Mouse (Mus musculus): ENCODE data around the gene Prrc2a.
"Not testable (repeated sequence)": the region's sequence is repeated elsewhere in the genome, so short reads cannot be mapped to it uniquely, and the experiment has no call there.

The Prrc2a gene

GRCm38 (mm10) chr17:35135591-35136320, 28.9 kb downstream of the Prrc2a start:
- in situ Hi-C loops (cut with MboI, MseI): no loop called here

- in situ Hi-C loops (cut with MboI, MseI): no loop called here
Measured at GRCm38 (mm10) chr17:35134801-35135590, 29.7 kb downstream of the Prrc2a start, which contains the start of gene Bag6. TSS of gene Bag6 (plus strand) at chr17:35135178.

- in situ Hi-C loops (cut with MboI, MseI): no loop called here
Measured at GRCm38 (mm10) chr17:35133517-35133916, 31.2 kb downstream of the Prrc2a start.

- in situ Hi-C loops (cut with MboI, MseI): no loop called here
Measured at GRCm38 (mm10) chr17:35132174-35132560, 32.5 kb downstream of the Prrc2a start.

- in situ Hi-C loops (cut with MboI, MseI): no loop called here
Measured at GRCm38 (mm10) chr17:35131500-35132173, 33.1 kb downstream of the Prrc2a start, which contains the start of gene Apom. TSS of gene Apom (minus strand) at chr17:35132050.

GRCm38 (mm10) chr17:35131038-35131437, 33.7 kb downstream of the Prrc2a start:
- in situ Hi-C loops (cut with MboI, MseI): no loop called here

GRCm38 (mm10) chr17:35128996-35129395, 35.7 kb downstream of the Prrc2a start:
- in situ Hi-C loops (cut with MboI, MseI): no loop called here

- in situ Hi-C loops (cut with MboI, MseI): no loop called here
Measured at GRCm38 (mm10) chr17:35127017-35127416, 37.7 kb downstream of the Prrc2a start.

GRCm38 (mm10) chr17:35126206-35126611, 38.5 kb downstream of the Prrc2a start, which contains the start of gene D17H6S53E:
TSS of gene D17H6S53E (plus strand) at chr17:35126373.
- in situ Hi-C loops (cut with MboI, MseI): no loop called here

- in situ Hi-C loops (cut with MboI, MseI): no loop called here
Measured at GRCm38 (mm10) chr17:35125578-35125977, 39.1 kb downstream of the Prrc2a start.

GRCm38 (mm10) chr17:35125081-35125480, 39.6 kb downstream of the Prrc2a start:
- in situ Hi-C loops (cut with MboI, MseI): no loop called here

GRCm38 (mm10) chr17:35124261-35124896, 40.3 kb downstream of the Prrc2a start:
- in situ Hi-C loops (cut with MboI, MseI): not testable (repeated sequence)

GRCm38 (mm10) chr17:35123287-35123686, 41.4 kb downstream of the Prrc2a start:
- in situ Hi-C loops (cut with MboI, MseI): not testable (repeated sequence)

GRCm38 (mm10) chr17:35121871-35122303, 42.8 kb downstream of the Prrc2a start, which contains the start of gene Csnk2b:
TSS of gene Csnk2b (minus strand) at chr17:35122053.
- in situ Hi-C loops (cut with MboI, MseI): no loop called here

GRCm38 (mm10) chr17:35121143-35121799, 43.4 kb downstream of the Prrc2a start, which contains the start of gene Gpank1:
TSS of gene Gpank1 (plus strand) at chr17:35121455.
- in situ Hi-C loops (cut with MboI, MseI): no loop called here

GRCm38 (mm10) chr17:35120745-35121142, 44.0 kb downstream of the Prrc2a start:
- in situ Hi-C loops (cut with MboI, MseI): no loop called here

GRCm38 (mm10) chr17:35115046-35116019, 49.4 kb downstream of the Prrc2a start, which contains the start of gene Ly6g5b:
TSS of gene Ly6g5b (minus strand) at chr17:35115428.
- in situ Hi-C loops (cut with MboI, MseI): no loop called here

- in situ Hi-C loops (cut with MboI, MseI): no loop called here
Measured at GRCm38 (mm10) chr17:35111774-35112173, 52.9 kb downstream of the Prrc2a start.

GRCm38 (mm10) chr17:35108097-35108496, 56.6 kb downstream of the Prrc2a start, which contains the start of gene Ly6g5c:
TSS of gene Ly6g5c (plus strand) at chr17:35108279.
- in situ Hi-C loops (cut with MboI, MseI): no loop called here

Data from T-helper 17 cell (primary cell).